ENCODE assay signal across 18 mouse cellular contexts in the genomic region with DNA sequence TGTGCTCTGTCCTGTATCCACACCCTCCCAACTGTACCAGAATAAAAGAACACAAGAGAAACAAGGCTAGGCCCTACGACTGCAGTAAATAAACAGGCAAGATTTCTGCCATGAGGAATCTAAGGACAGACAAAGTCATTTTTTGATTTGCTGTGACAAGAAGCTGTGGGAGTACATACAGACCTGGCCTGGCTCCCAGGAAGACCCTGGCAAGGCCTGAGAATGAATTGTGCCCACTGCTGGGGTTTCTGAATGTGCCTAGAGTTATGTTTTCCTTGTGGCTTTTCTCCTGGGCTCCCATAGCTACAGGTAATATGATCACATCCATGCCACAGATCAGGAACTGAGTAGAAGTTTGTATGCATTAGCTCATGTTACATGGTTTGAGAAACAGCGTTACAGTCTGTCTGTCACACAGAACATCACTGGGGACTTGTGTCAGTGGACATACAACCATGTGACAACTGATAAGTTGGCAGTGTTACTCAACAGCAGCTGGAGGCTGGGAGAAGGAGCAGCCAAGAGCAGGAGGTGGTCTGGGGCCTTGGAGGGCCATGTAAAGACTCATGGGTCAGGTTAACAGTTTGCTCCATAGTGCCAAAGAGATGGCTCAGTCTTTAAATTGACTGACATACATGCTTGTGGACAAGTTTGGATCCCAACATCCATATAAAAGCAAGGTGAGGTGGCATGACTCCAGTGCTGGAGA.
"Had no signal": no experiment of that assay in that cellular context is flagged by ENCODE, and none has a peak within 500 bp of the region (broad histone marks: within the 10 kb centered on the region; RNA-seq: fewer than 3 reads in every experiment).

No protein-coding gene starts in this region.

- H3K4me2 ChIP-seq: liver, embryonic 11.5 days; liver, embryonic 15.5 days; midbrain, embryonic 12.5 days; neural tube, embryonic 13.5 days; stomach, embryonic 15.5 days had no signal

- H3K27ac ChIP-seq: layer of hippocampus, adult 2 months; limb, embryonic 10.5 days; liver, embryonic 15.5 days; macrophage; midbrain, embryonic 12.5 days; neural tube, embryonic 13.5 days; stomach, embryonic 15.5 days had no signal

- H3K4me3 ChIP-seq: layer of hippocampus, adult 2 months; limb, embryonic 10.5 days; liver, embryonic 15.5 days; megakaryocyte, embryonic 14.5 days; midbrain, embryonic 12.5 days; neural tube, embryonic 13.5 days; stomach, embryonic 15.5 days had no signal

- DNase-seq: kidney, adult 2 months; kidney, postnatal 10 days; kidney, postnatal 4 days; lung, adult 2 months; lung, postnatal 10 days; retina, postnatal 1 day; right cerebral cortex, postnatal 4 days; thymus, adult 2 months; thymus, postnatal 25 days had no signal

- H3K4me1 ChIP-seq: liver, embryonic 15.5 days; megakaryocyte, embryonic 14.5 days; midbrain, embryonic 12.5 days; stomach, embryonic 15.5 days had no signal

- H3K9me3 ChIP-seq: limb, embryonic 10.5 days; liver, embryonic 15.5 days; megakaryocyte, embryonic 14.5 days; midbrain, embryonic 12.5 days; neural tube, embryonic 13.5 days; stomach, embryonic 15.5 days had no signal

- H3K27me3 ChIP-seq: liver, embryonic 15.5 days; megakaryocyte, embryonic 14.5 days; midbrain, embryonic 12.5 days; neural tube, embryonic 13.5 days; stomach, embryonic 15.5 days had no signal

- H3K9ac ChIP-seq: liver, embryonic 15.5 days; midbrain, embryonic 12.5 days; neural tube, embryonic 13.5 days; stomach, embryonic 15.5 days had no signal

- H3K36me3 ChIP-seq: limb, embryonic 10.5 days; liver, embryonic 15.5 days; midbrain, embryonic 12.5 days; neural tube, embryonic 13.5 days; stomach, embryonic 15.5 days had no signal
